Comparison of ENCODE assay signal across 12 mouse cellular contexts in genomic region chr5:129164911-129165584, GRCm38 (mm10).
A peak's percentile ranks its signal among the peaks of the same experiment; 100 is the strongest.
DNase-seq lines count a peak whose midpoint lies in the region; ATAC-seq and TF ChIP-seq lines count a peak whose summit lies in the region.
"Had no signal": no experiment of that assay in that cellular context is flagged by ENCODE, and none has a peak within 500 bp of the region (broad histone marks: within the 10 kb centered on the region; RNA-seq: fewer than 3 reads in every experiment).

No protein-coding gene starts in this region.

- H3K9me3 ChIP-seq in kidney, postnatal 0 days (replicated peaks; ENCODE audit: low read length) = no peaks in the 10 kb centered on the region
- no peaks in the 10 kb centered on the region for H3K9me3 ChIP-seq in stomach, embryonic 15.5 days
- H3K9me3 ChIP-seq: hindbrain, embryonic 13.5 days; neural tube, embryonic 12.5 days had no signal

- H3K36me3 ChIP-seq in kidney, postnatal 0 days (ENCODE audit: insufficient read depth, low read length) = no peaks in the 10 kb centered on the region
- H3K36me3 ChIP-seq in stomach, embryonic 15.5 days = no peaks in the 10 kb centered on the region
- H3K36me3 ChIP-seq: hindbrain, embryonic 13.5 days; neural tube, embryonic 12.5 days had no signal

- DNase-seq in kidney, postnatal 0 days (ENCODE audit: low spot score) = peak; percentile 59
- no peak for DNase-seq in kidney, adult 18-20 months
- peak; percentile 52 for DNase-seq in heart, postnatal 4 days
- DNase-seq in thymus, postnatal 4 days = no peak
- DNase-seq in cerebellum, postnatal 4 days (ENCODE audit: low spot score in 2 of 2) = no peak
- DNase-seq: cerebellum, adult 11-12 months; right cerebral cortex, postnatal 14 days had no signal

- H3K4me2 ChIP-seq in kidney, postnatal 0 days (ENCODE audit: low read length) = no peak overlapping the region
- no peak overlapping the region for H3K4me2 ChIP-seq in stomach, embryonic 15.5 days
- H3K4me2 ChIP-seq: hindbrain, embryonic 13.5 days; neural tube, embryonic 12.5 days had no signal

- no peak overlapping the region for H3K9ac ChIP-seq in kidney, postnatal 0 days (ENCODE audit: low read depth, low read length)
- H3K9ac ChIP-seq in stomach, embryonic 15.5 days = no peak overlapping the region
- H3K9ac ChIP-seq: hindbrain, embryonic 13.5 days; neural tube, embryonic 12.5 days had no signal

- ATAC-seq in kidney, postnatal 0 days (replicated peaks; ENCODE audit: low FRiP score, low read depth) = no peak
- ATAC-seq in granulocyte monocyte progenitor cell, adult 5-6 weeks (replicated peaks; ENCODE audit: poor library complexity, severe bottlenecking) = peak; percentile 66
- ATAC-seq in stomach, embryonic 15.5 days (ENCODE audit: insufficient read depth, low FRiP score, low read depth) = peak; percentile 81

- peaks cover 28% of the 10 kb centered on the region for H3K4me1 ChIP-seq in kidney, postnatal 0 days (replicated peaks; ENCODE audit: insufficient read depth, low read length)
- H3K4me1 ChIP-seq in stomach, embryonic 15.5 days = peaks cover 34% of the 10 kb centered on the region

- 71% methylated on average over 10 of the region's 10 CpGs for WGBS in kidney, postnatal 0 days
- WGBS in stomach, embryonic 15.5 days = 59% methylated on average over 10 of the region's 10 CpGs

- H3K27me3 ChIP-seq in kidney, postnatal 0 days (ENCODE audit: insufficient read depth, low read length) = no peaks in the 10 kb centered on the region
- H3K27me3 ChIP-seq in stomach, embryonic 15.5 days (replicated peaks) = no peaks in the 10 kb centered on the region
- H3K27me3 ChIP-seq: hindbrain, embryonic 13.5 days; neural tube, embryonic 12.5 days had no signal

- no peak overlapping the region for H3K4me3 ChIP-seq in kidney, postnatal 0 days (replicated peaks; ENCODE audit: low read depth, low read length)
- no peak overlapping the region for H3K4me3 ChIP-seq in stomach, embryonic 15.5 days (replicated peaks)
- H3K4me3 ChIP-seq: hindbrain, embryonic 13.5 days; megakaryocyte, embryonic 14.5 days; neural tube, embryonic 12.5 days had no signal

- H3K27ac ChIP-seq in kidney, postnatal 0 days = peak overlapping the region; percentile 74
- H3K27ac ChIP-seq in stomach, embryonic 15.5 days = peak overlapping the region; percentile 88
- H3K27ac ChIP-seq: hindbrain, embryonic 13.5 days; neural tube, embryonic 12.5 days had no signal

- no peak for TF ChIP-seq CTCF in kidney, postnatal 0 days (IDR thresholded peaks at IDR 0.05; ENCODE audit: low read depth)

Comparison
In these comparisons a context has a peak if more than half of its experiments do, and no peak if none do; other contexts are left out.
1. DNase-seq: peak in kidney, postnatal 0 days (single experiment) and heart, postnatal 4 days (single experiment); none in kidney, adult 18-20 months (single experiment), thymus, postnatal 4 days (single experiment) and cerebellum, postnatal 4 days (0 of 2).